Mouse (Mus musculus): ENCODE results near the gene Chmp6. TPM values are rescaled to one million over a fixed set of nuclear protein-coding genes. Genes with fewer than 3 reads are reported as not detected.
A peak's percentile ranks its signal among the peaks of the same experiment; 100 is the strongest.

The Chmp6 gene
- polyA plus RNA-seq (2015; fragmentation: Nextera tagmentation; extraction: Ambion mirVana) = 97.2 and 101 TPM in 2 replicates

GRCm38 (mm10) chr11:119913291-119913934 is at the start of gene Chmp6:
Gene Chmp6 (plus strand): TSS chr11:119913441.
- H3K4me2 ChIP-seq = peak within 1 kb of the TSS; percentile 93
- H3K36me3 ChIP-seq = peaks cover 31% of the 10 kb centered on the region
- ATAC-seq (ENCODE audit: insufficient number of reproducible peaks, low FRiP score, low TSS enrichment, low read depth) = no peak
- peak within 1 kb of the TSS; percentile 86 for H3K27ac ChIP-seq
- under 1% methylated on average over 48 of the region's 48 CpGs for WGBS
- H3K4me3 ChIP-seq = peak within 1 kb of the TSS; percentile 94
- no peaks in the 10 kb centered on the region for H3K9me3 ChIP-seq
- peaks cover 40% of the 10 kb centered on the region for H3K4me1 ChIP-seq
- peak within 1 kb of the TSS; percentile 96 for H3K9ac ChIP-seq
- no peaks in the 10 kb centered on the region for H3K27me3 ChIP-seq

GRCm38 (mm10) chr11:119866837-119867236 is 46.4 kb upstream of the Chmp6 start:
- H3K27ac ChIP-seq = no peak overlapping the region
- 78% methylated on average over 6 of the region's 6 CpGs for WGBS
- no peak overlapping the region for H3K4me2 ChIP-seq
- H3K9me3 ChIP-seq = no peaks in the 10 kb centered on the region
- H3K36me3 ChIP-seq = peaks cover 36% of the 10 kb centered on the region
- H3K4me3 ChIP-seq = no peak overlapping the region
- no peaks in the 10 kb centered on the region for H3K27me3 ChIP-seq
- no peak overlapping the region for H3K9ac ChIP-seq
- ATAC-seq (ENCODE audit: insufficient number of reproducible peaks, low FRiP score, low TSS enrichment, low read depth) = no peak
- H3K4me1 ChIP-seq = peaks cover 8% of the 10 kb centered on the region; the same call in 1 of the 2 replicates

GRCm38 (mm10) chr11:119868138-119868537 is 45.1 kb upstream of the Chmp6 start:
- no peak overlapping the region for H3K4me2 ChIP-seq
- no peaks in the 10 kb centered on the region for H3K9me3 ChIP-seq
- H3K27me3 ChIP-seq = no peaks in the 10 kb centered on the region
- ATAC-seq (ENCODE audit: insufficient number of reproducible peaks, low FRiP score, low TSS enrichment, low read depth) = no peak
- H3K27ac ChIP-seq = no peak overlapping the region
- H3K4me1 ChIP-seq = peaks cover 4% of the 10 kb centered on the region; the same call in 1 of the 2 replicates
- 67% methylated on average over 3 of the region's 3 CpGs for WGBS
- no peak overlapping the region for H3K4me3 ChIP-seq
- no peak overlapping the region for H3K9ac ChIP-seq
- peaks cover 47% of the 10 kb centered on the region for H3K36me3 ChIP-seq

GRCm38 (mm10) chr11:119868556-119868955 is 44.7 kb upstream of the Chmp6 start:
- Histone ChIP-seq H3K4me3 (no peak overlapping the region), H3K27ac (no peak overlapping the region), H3K9me3 (no peaks in the 10 kb centered on the region), H3K4me2 (no peak overlapping the region), H3K9ac (no peak overlapping the region), H3K4me1 (no peaks in the 10 kb centered on the region), H3K27me3 (no peaks in the 10 kb centered on the region), H3K36me3 (peaks cover 51% of the 10 kb centered on the region)
- ATAC-seq (ENCODE audit: insufficient number of reproducible peaks, low FRiP score, low TSS enrichment, low read depth) = no peak
- WGBS = 82% methylated on average over 4 of the region's 4 CpGs

GRCm38 (mm10) chr11:119871141-119871540 is 42.1 kb upstream of the Chmp6 start:
- Histone ChIP-seq H3K4me1 (no peaks in the 10 kb centered on the region), H3K4me2 (no peak overlapping the region), H3K4me3 (no peak overlapping the region), H3K36me3 (peaks cover 66% of the 10 kb centered on the region), H3K27ac (no peak overlapping the region), H3K9me3 (no peaks in the 10 kb centered on the region), H3K9ac (no peak overlapping the region), H3K27me3 (no peaks in the 10 kb centered on the region)
- 84% methylated on average over 7 of the region's 7 CpGs for WGBS
- no peak for ATAC-seq (ENCODE audit: insufficient number of reproducible peaks, low FRiP score, low TSS enrichment, low read depth)

GRCm38 (mm10) chr11:119873643-119874042 is 39.6 kb upstream of the Chmp6 start:
- 96% methylated on average over 4 of the region's 4 CpGs for WGBS
- Histone ChIP-seq H3K4me3 (no peak overlapping the region), H3K27ac (no peak overlapping the region), H3K4me1 (no peaks in the 10 kb centered on the region), H3K9ac (no peak overlapping the region), H3K27me3 (no peaks in the 10 kb centered on the region), H3K4me2 (no peak overlapping the region), H3K36me3 (peaks cover 87% of the 10 kb centered on the region), H3K9me3 (no peaks in the 10 kb centered on the region)
- ATAC-seq (ENCODE audit: insufficient number of reproducible peaks, low FRiP score, low TSS enrichment, low read depth) = no peak

- Histone ChIP-seq H3K9me3 (no peaks in the 10 kb centered on the region), H3K27me3 (no peaks in the 10 kb centered on the region), H3K4me3 (no peak overlapping the region), H3K27ac (no peak overlapping the region), H3K36me3 (peaks cover 87% of the 10 kb centered on the region), H3K9ac (no peak overlapping the region), H3K4me2 (no peak overlapping the region), H3K4me1 (no peaks in the 10 kb centered on the region)
- 77% methylated on average over 1 of the region's 1 CpGs for WGBS
- no peak for ATAC-seq (ENCODE audit: insufficient number of reproducible peaks, low FRiP score, low TSS enrichment, low read depth)
These were observed 38.4 kb upstream of the Chmp6 start for GRCm38 (mm10) chr11:119874841-119875240.

- ATAC-seq (ENCODE audit: insufficient number of reproducible peaks, low FRiP score, low TSS enrichment, low read depth) = no peak
- WGBS = 89% methylated on average over 9 of the region's 9 CpGs
- Histone ChIP-seq H3K9ac (no peak overlapping the region), H3K4me3 (no peak overlapping the region), H3K9me3 (no peaks in the 10 kb centered on the region), H3K4me2 (no peak overlapping the region), H3K27ac (no peak overlapping the region), H3K36me3 (peaks cover 85% of the 10 kb centered on the region), H3K27me3 (no peaks in the 10 kb centered on the region), H3K4me1 (no peaks in the 10 kb centered on the region)
These were observed 37.6 kb upstream of the Chmp6 start for GRCm38 (mm10) chr11:119875685-119876084.

- H3K36me3 ChIP-seq = peaks cover 76% of the 10 kb centered on the region
- WGBS = 91% methylated on average over 7 of the region's 7 CpGs
These were observed 36.1 kb upstream of the Chmp6 start for GRCm38 (mm10) chr11:119877124-119877523.

GRCm38 (mm10) chr11:119879573-119879972 is 33.7 kb upstream of the Chmp6 start:
- no peaks in the 10 kb centered on the region for H3K9me3 ChIP-seq
- H3K27me3 ChIP-seq = no peaks in the 10 kb centered on the region
- H3K4me3 ChIP-seq = no peak overlapping the region
- 88% methylated on average over 5 of the region's 5 CpGs for WGBS
- H3K27ac ChIP-seq = no peak overlapping the region
- no peak overlapping the region for H3K9ac ChIP-seq
- ATAC-seq (ENCODE audit: insufficient number of reproducible peaks, low FRiP score, low TSS enrichment, low read depth) = no peak
- no peaks in the 10 kb centered on the region for H3K4me1 ChIP-seq
- no peak overlapping the region for H3K4me2 ChIP-seq
- H3K36me3 ChIP-seq = peaks cover 60% of the 10 kb centered on the region

More at GRCm38 (mm10) chr11:119877124-119877523, 36.1 kb upstream of the Chmp6 start:
- Histone ChIP-seq H3K9ac (no peak overlapping the region), H3K27me3 (no peaks in the 10 kb centered on the region), H3K4me3 (no peak overlapping the region), H3K4me2 (no peak overlapping the region), H3K27ac (no peak overlapping the region), H3K4me1 (no peaks in the 10 kb centered on the region), H3K9me3 (no peaks in the 10 kb centered on the region)
- ATAC-seq (ENCODE audit: insufficient number of reproducible peaks, low FRiP score, low TSS enrichment, low read depth) = no peak

- Histone ChIP-seq H3K4me3 (no peak overlapping the region), H3K27ac (no peak overlapping the region), H3K4me1 (no peaks in the 10 kb centered on the region), H3K9ac (no peak overlapping the region), H3K36me3 (peaks cover 62% of the 10 kb centered on the region), H3K27me3 (no peaks in the 10 kb centered on the region), H3K9me3 (no peaks in the 10 kb centered on the region), H3K4me2 (no peak overlapping the region)
- 59% methylated on average over 2 of the region's 2 CpGs for WGBS
- no peak for ATAC-seq (ENCODE audit: insufficient number of reproducible peaks, low FRiP score, low TSS enrichment, low read depth)
These were observed 29.6 kb upstream of the Chmp6 start for GRCm38 (mm10) chr11:119883646-119884045.

GRCm38 (mm10) chr11:119889966-119890365 is 23.3 kb upstream of the Chmp6 start:
- Histone ChIP-seq H3K4me1 (no peaks in the 10 kb centered on the region), H3K36me3 (peaks cover 86% of the 10 kb centered on the region), H3K9me3 (no peaks in the 10 kb centered on the region), H3K27ac (no peak overlapping the region), H3K4me2 (no peak overlapping the region), H3K27me3 (no peaks in the 10 kb centered on the region), H3K9ac (no peak overlapping the region), H3K4me3 (no peak overlapping the region)
- ATAC-seq (ENCODE audit: insufficient number of reproducible peaks, low FRiP score, low TSS enrichment, low read depth) = no peak
- 74% methylated on average over 3 of the region's 3 CpGs for WGBS

Data from limb, embryonic 15.5 days (tissue).